Mouse (Mus musculus) liver, adult 2 months (tissue): ENCODE measurements around the gene Apba2. TPM values are rescaled to one million over a fixed set of nuclear protein-coding genes. Genes with fewer than 3 reads are reported as not detected.

Source experiments
- DNase-seq: peaks from one replicate; pipeline ENCODE4 v3.0.0-alpha.2; 2011; ENCODE audit warnings: low read depth, low spot score; ENCODE audit errors: extremely low read depth
- H3K27ac ChIP-seq: fragments of 200-500 bp; replicated peaks from 2 replicates; pipeline ENCODE4 v1.5.1; 2012; ENCODE audit warnings: low read depth, mild to moderate bottlenecking, control low read depth, inconsistent platforms, low read length; ENCODE audit not compliant: insufficient read depth
- H3K27me3 ChIP-seq: fragments of 200-500 bp; 2 replicates; pipeline ENCODE4 v1.6.1; 2012; ENCODE audit warnings: mild to moderate bottlenecking, moderate library complexity, low read length, inconsistent platforms; ENCODE audit not compliant: control insufficient read depth, insufficient read depth
- H3K36me3 ChIP-seq: fragments of 200-500 bp; 2 replicates; pipeline ENCODE4 v1.6.1; 2012; ENCODE audit warnings: low read length, inconsistent platforms; ENCODE audit not compliant: control insufficient read depth, insufficient read depth
- H3K4me1 ChIP-seq: fragments of 200-500 bp; 2 replicates; pipeline ENCODE4 v1.6.1; 2011; ENCODE audit warnings: low read length; ENCODE audit not compliant: control insufficient read depth, insufficient read depth
- H3K4me3 ChIP-seq: fragments of 200-500 bp; 2 replicates; pipeline ENCODE4 v1.5.1; 2011; ENCODE audit warnings: low read depth, mild to moderate bottlenecking, control low read depth, low read length, moderate library complexity; ENCODE audit not compliant: insufficient read depth
- H3K79me2 ChIP-seq: fragments of 200-500 bp; 2 replicates; pipeline ENCODE4 v1.6.1; 2012; ENCODE audit warnings: inconsistent platforms, mild to moderate bottlenecking, low read length, moderate library complexity; ENCODE audit not compliant: control insufficient read depth, insufficient read depth
- H3K9ac ChIP-seq: fragments of 200-500 bp; 2 replicates; pipeline ENCODE4 v1.6.1; 2012; ENCODE audit warnings: low read depth, mild to moderate bottlenecking, control low read depth, inconsistent platforms, low read length
- CTCF ChIP-seq: fragments of 200-500 bp; IDR thresholded peaks from 2 replicates; pipeline ENCODE4 v1.5.1; 2011; ENCODE audit warnings: low read depth, low read length, control low read depth
- POLR2A ChIP-seq: fragments of 200-500 bp; IDR thresholded peaks from 2 replicates; pipeline ENCODE4 v1.6.1; 2011; ENCODE audit warnings: low read length, control low read depth; ENCODE audit not compliant: insufficient read depth; ENCODE audit errors: extremely low read depth
- WGBS: fragments of 180-500 bp; shearing (Covaris S2); methylation state at CpG from one replicate; pipeline ENCODE4 v1.1.7; 2018; 5-methylcytosine and 5-hydroxymethylcytosine counted together
- polyA plus RNA-seq: library from polyadenylated mRNA; depleted of rRNA; stranded (reverse); fragments of >200 nt; gene quantifications from 2 replicates; pipeline ENCODE4 v1.2.3, GENCODE M21; 2012
- total RNA-seq: library from RNA; depleted of rRNA; stranded (reverse); fragments of >200 nt; gene quantifications from 2 replicates; pipeline ENCODE4 v1.2.3, GENCODE M21; 2014

Apba2 gene
- total and polyA plus RNA-seq, 2 experiments = 0.11 TPM; not detected in 1

- Histone ChIP-seq H3K27ac (no peak overlapping the region), H3K4me1 (no peaks in the 10 kb centered on the region), H3K9ac (no peak overlapping the region), H3K36me3 (no peaks in the 10 kb centered on the region), H3K79me2 (no peaks in the 10 kb centered on the region), H3K27me3 (no peaks in the 10 kb centered on the region), H3K4me3 (no peak overlapping the region)
- TF ChIP-seq CTCF (no peak), POLR2A (no peak)
- WGBS = 54% methylated on average over 4 of the region's 4 CpGs
- DNase-seq = no peak
Observed at GRCm38 (mm10) chr7:64638922-64639321, 137.4 kb downstream of the Apba2 start.

GRCm38 (mm10) chr7:64640651-64641050 lies 139.1 kb downstream of the Apba2 start:
- 89% methylated on average over 3 of the region's 3 CpGs for WGBS
- Histone ChIP-seq H3K4me1 (peaks cover 2% of the 10 kb centered on the region), H3K27me3 (no peaks in the 10 kb centered on the region), H3K27ac (no peak overlapping the region), H3K79me2 (no peaks in the 10 kb centered on the region), H3K9ac (no peak overlapping the region), H3K4me3 (no peak overlapping the region), H3K36me3 (no peaks in the 10 kb centered on the region)
- TF ChIP-seq POLR2A (no peak), CTCF (no peak)
- no peak for DNase-seq

- H3K4me3 ChIP-seq = no peak overlapping the region
- H3K27me3 ChIP-seq = no peaks in the 10 kb centered on the region
- no peak overlapping the region for H3K27ac ChIP-seq
- 68% methylated on average over 1 of the region's 1 CpGs for WGBS
- no peak for TF ChIP-seq POLR2A
- TF ChIP-seq CTCF = no peak
- peaks cover 6% of the 10 kb centered on the region for H3K4me1 ChIP-seq
- no peak overlapping the region for H3K9ac ChIP-seq
- no peaks in the 10 kb centered on the region for H3K36me3 ChIP-seq
- DNase-seq = no peak
- H3K79me2 ChIP-seq = no peaks in the 10 kb centered on the region
Observed at GRCm38 (mm10) chr7:64642903-64643302, 141.4 kb downstream of the Apba2 start.

- DNase-seq = peak; percentile 48
- no peak overlapping the region for H3K27ac ChIP-seq
- no peak overlapping the region for H3K4me3 ChIP-seq
- H3K36me3 ChIP-seq = no peaks in the 10 kb centered on the region
- peaks cover 6% of the 10 kb centered on the region for H3K4me1 ChIP-seq
- no peaks in the 10 kb centered on the region for H3K79me2 ChIP-seq
- 20% methylated on average over 3 of the region's 3 CpGs for WGBS
- TF ChIP-seq CTCF (no peak), POLR2A (no peak)
- no peaks in the 10 kb centered on the region for H3K27me3 ChIP-seq
- H3K9ac ChIP-seq = no peak overlapping the region
Observed at GRCm38 (mm10) chr7:64645458-64645857, 144.0 kb downstream of the Apba2 start.

- 78% methylated on average over 6 of the region's 6 CpGs for WGBS
- Histone ChIP-seq H3K79me2 (no peaks in the 10 kb centered on the region), H3K27me3 (no peaks in the 10 kb centered on the region), H3K4me1 (peaks cover 6% of the 10 kb centered on the region), H3K9ac (no peak overlapping the region), H3K27ac (no peak overlapping the region), H3K4me3 (no peak overlapping the region), H3K36me3 (no peaks in the 10 kb centered on the region)
- no peak for DNase-seq
- TF ChIP-seq POLR2A (no peak), CTCF (no peak)
Observed at GRCm38 (mm10) chr7:64646046-64646445, 144.5 kb downstream of the Apba2 start.

GRCm38 (mm10) chr7:64648947-64649607 lies 147.6 kb downstream of the Apba2 start:
- no peak for TF ChIP-seq POLR2A
- TF ChIP-seq CTCF = no peak
- Histone ChIP-seq H3K79me2 (no peaks in the 10 kb centered on the region), H3K4me1 (peaks cover 6% of the 10 kb centered on the region), H3K9ac (no peak overlapping the region), H3K36me3 (no peaks in the 10 kb centered on the region), H3K27ac (no peak overlapping the region), H3K27me3 (no peaks in the 10 kb centered on the region), H3K4me3 (no peak overlapping the region)
- peak; percentile 60 for DNase-seq
- 23% methylated on average over 10 of the region's 10 CpGs for WGBS
